Mouse (Mus musculus): ENCODE results near the gene Dsp.

Gene Dsp

GRCm38 (mm10) chr13:38151069-38151588 lies at the start of gene Dsp:
TSS of gene Dsp (plus strand) at chr13:38151294.
- in situ Hi-C loops (cut with MboI, MseI) = no loop called here

GRCm38 (mm10) chr13:38103406-38103805 lies 47.7 kb upstream of the Dsp start:
- in situ Hi-C loops (cut with MboI, MseI) = no loop called here

DNA sequence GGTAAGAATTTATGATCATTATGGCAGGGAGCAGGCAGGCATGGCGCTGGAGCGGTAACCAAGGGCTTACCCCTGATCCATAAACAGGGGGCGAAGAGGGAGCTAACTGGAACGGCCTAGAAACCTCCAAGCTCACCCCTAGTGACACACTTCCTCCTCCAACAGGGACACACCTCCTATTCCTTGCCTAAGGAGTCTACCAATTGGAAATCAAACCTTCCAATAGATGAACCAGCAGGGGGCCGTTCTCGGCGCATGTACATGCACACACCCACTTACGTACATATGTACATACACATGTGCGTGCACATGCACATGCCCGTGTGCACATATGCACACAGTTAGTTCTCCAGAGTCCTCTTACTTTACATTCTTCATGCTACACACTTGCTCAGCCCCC lies 46.6 kb upstream of the Dsp start:
- in situ Hi-C loops (cut with MboI, MseI) = no loop called here

DNA sequence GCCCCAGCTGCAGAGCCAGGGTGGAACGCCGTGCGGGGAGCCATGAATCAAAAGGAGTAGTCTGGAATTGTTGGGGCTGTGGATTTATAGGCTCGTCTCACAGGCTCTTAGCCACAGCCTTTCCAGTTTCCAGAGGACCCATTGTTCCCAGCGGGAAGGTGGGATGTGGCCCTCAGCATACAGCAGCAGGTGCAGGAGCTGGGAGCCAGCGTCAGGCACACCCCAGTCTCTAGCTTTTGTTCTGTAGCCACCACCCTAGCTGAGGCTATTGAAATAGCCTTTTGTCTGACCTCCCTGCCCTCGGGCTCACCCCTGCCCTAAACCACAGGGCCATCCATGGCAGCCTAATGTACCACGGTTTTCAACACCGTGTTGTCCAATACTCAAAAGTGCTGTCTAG lies 42.0 kb upstream of the Dsp start:
- in situ Hi-C loops (cut with MboI, MseI) = no loop called here

GRCm38 (mm10) chr13:38122321-38122720 lies 28.8 kb upstream of the Dsp start:
- in situ Hi-C loops (cut with MboI, MseI) = no loop called here

- in situ Hi-C loops (cut with MboI, MseI) = no loop called here
These were observed 27.4 kb upstream of the Dsp start for GRCm38 (mm10) chr13:38123666-38124065.

GRCm38 (mm10) chr13:38127683-38128082 lies 23.4 kb upstream of the Dsp start:
- in situ Hi-C loops (cut with MboI, MseI) = no loop called here

- in situ Hi-C loops (cut with MboI, MseI) = no loop called here
These were observed 22.8 kb upstream of the Dsp start for GRCm38 (mm10) chr13:38128246-38128645.

DNA sequence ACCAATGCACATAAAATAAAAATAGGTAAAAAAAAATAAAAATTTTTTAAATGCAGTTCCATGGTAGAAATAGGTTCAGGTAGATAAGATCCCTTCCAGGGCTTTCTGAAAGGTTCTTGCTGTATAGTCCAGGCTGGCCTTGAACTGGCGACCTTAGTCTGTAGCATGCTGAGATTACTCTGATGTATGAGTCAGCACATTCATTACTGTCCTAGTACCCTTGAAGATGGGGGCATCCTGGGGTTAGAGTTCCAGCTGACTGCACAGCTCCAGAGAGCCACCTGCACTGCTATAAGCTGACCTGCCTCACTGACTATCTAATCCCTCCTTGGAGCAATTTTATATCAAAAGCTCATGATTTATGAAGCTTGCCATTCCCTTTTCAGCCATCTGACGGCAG lies 21.6 kb upstream of the Dsp start:
- in situ Hi-C loops (cut with MboI, MseI) = no loop called here

DNA sequence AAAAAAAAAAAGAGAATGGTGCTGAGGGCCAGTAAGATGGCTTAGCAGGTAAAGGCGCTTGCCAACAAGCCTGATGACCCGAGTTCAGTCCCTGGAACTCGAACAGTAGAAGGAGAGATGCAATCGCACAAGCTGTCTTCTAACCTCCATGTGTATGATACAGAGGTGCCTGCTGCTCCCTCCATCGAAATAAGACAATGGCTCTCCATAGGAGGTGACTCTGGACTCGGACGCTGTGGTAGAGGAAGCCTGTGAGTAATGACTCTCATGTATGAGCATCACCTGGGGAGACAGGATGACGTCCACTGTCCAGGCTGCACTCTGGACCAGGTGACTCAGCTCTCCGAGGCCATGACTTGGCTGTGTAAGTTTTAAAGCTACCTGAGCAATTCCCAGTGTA lies 21.0 kb upstream of the Dsp start:
- in situ Hi-C loops (cut with MboI, MseI) = no loop called here

DNA sequence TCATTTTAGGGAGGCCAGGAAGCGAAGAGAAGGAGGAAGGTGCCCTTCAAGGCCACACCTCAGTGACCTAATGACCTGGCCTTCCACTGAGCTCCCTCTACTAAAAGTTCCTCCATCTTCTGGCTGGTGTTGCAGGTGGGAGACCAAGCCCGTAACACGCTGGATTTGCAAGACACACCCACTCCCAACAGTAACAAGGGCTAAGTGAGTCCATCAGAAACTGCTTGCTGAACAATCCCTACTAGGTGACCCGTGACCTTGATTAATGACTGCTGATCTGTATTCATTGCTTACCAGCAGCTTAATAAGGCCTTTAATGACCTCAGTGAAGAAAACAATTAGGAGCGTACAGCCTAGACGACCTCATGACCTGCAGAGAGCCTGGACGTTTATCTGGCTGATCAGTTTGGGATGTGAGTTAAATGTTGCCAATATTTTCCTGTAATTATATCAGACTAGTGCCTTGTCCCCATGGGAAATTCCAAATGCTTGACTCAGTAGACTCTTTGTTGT lies 18.0 kb upstream of the Dsp start:
- in situ Hi-C loops (cut with MboI, MseI) = no loop called here

GRCm38 (mm10) chr13:38140521-38140920 lies 10.6 kb upstream of the Dsp start:
- in situ Hi-C loops (cut with MboI, MseI) = loop anchor here (5.0 kb wide), 1 partner anchor 827 kb away; no protein-coding TSS in a partner anchor

DNA sequence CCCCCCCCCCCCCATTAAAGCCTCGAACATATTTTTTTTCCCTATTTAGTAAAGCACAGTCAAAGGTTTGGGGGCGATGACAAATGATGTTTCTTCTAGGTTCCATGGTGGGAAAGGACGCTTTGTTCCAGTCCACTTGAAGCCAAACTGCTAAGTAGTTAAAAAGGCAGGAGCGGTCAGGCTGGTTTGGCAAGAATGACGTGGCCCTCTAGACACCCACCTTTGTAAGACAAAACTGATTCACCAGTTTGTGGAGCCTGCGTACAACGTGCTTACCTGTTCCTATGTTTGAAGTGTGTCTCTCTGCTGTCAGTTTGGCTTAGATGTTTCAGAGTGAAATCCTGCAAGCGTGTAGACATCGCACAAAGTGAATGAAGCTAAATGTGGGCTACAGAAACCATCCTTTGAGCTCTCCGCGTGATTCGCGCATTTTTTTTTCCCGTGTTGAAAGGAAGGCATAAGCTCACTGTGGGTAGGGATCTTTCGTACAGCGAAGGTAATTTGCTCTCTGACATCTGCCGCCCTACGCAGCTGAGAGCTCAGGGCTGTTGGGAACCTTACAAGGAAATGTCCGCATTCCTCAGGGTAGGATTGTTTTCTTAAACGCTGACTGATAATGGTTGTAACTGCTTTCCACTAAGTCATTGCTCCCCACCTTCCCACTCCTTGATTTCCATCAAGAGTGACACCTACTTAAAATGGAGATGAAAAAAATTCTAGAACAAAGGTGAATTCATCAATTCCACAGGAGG lies 6.0 kb upstream of the Dsp start:
- in situ Hi-C loops (cut with MboI, MseI) = loop anchor here (5.0 kb wide), 1 partner anchor 822 kb away; no protein-coding TSS in a partner anchor

DNA sequence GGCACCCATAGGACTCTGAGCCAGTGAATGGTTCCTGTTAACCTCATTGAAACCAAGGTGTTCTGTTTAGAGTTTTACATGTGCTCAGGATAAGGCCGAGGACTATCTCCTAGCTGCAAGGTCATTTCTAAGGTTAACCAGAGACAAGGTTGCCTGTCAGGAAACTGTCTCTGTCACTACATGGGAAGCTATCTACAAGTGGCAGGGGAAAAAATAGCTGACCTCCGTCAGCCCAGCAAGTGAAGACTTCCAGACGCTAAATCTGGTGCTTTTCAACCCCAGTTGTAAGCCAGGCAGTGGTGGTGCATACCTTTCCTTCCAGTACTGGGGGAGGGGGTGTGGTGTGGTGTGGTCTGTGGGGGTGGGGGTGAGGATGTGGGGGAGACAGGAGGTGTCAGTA lies 2.7 kb upstream of the Dsp start:
- in situ Hi-C loops (cut with MboI, MseI) = no loop called here

DNA sequence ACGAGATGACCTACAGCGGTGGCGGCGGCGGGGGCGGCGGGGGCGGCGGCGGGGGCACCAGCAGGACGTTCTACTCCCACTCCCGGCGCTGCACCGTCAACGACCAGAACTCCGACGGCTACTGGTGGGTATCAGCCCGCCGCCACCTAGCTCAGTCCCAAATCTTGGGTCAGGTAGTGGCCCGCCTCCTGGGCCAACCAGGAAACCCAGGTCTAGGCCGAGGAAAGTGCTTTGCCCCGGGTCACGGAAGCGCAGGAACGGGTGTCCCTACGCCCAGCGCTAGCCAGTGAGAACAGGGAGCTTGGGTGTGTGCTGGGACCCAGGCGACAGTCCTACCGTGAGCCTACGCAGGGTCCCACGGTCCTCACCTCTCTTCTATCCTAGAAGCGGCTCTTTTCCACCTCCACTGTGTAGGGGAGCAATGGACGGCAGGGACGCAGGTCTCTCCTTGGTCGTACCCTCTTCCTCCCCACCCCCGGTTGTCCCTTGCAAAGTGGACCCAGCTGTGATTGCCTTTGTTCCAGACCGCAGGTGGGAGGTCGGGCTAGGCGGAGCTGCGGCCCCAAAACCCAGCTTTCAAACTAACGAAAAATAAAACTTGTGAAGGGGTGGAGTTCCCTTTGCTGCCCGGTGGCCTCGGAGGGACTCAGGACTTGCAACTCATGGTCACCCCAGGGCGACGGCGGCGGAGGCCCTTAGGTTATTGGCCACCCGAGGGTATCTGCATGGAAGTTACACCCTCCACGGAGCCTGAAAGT lies 756 bp downstream of the Dsp start:
- in situ Hi-C loops (cut with MboI, MseI) = no loop called here

- in situ Hi-C loops (cut with MboI, MseI) = no loop called here
These were observed 1.4 kb downstream of the Dsp start for GRCm38 (mm10) chr13:38152429-38153035.

- in situ Hi-C loops (cut with MboI, MseI) = no loop called here
These were observed 4.4 kb downstream of the Dsp start for GRCm38 (mm10) chr13:38155523-38155922.

DNA sequence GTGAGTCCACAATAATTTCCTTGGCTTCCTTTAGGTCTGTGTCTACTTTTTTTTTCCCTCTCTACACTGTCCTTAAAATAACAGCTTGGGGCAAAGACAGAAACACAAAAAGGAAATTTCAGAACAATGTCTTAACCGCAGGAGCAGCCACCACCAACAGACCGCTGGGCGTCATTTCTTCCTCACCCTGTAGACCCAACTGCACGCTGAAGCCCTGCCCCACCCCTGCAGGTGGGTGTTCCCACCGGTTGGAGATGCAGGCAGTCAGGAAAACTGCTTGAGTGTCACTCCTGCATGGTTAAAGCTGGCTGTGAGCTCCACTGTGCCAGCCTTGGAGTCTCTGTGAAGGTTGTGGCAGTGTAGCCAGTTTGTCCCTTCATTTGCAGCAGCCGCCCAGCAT lies 6.5 kb downstream of the Dsp start:
- in situ Hi-C loops (cut with MboI, MseI) = no loop called here

- in situ Hi-C loops (cut with MboI, MseI) = no loop called here
These were observed 10.9 kb downstream of the Dsp start for GRCm38 (mm10) chr13:38162002-38162401.

DNA sequence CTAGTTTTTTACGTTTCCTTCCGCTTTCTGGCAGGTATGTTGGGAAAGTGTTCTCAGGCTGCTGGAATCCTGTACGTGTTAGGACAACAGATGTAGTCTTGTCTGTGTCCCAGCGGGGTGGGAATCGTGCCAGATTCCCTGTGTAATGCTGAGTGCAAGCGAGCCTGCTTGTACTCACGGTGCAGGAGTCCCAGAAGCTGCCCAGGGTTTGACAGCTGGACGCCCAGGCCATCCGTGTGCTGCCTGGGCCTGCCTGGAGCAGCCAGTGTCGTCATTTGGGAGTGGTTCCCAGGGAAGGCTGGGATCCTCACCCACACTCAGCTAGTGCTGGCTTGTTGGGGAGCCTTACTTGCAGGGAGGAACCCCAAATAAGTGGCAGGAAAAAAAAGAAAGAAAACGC lies 11.6 kb downstream of the Dsp start:
- in situ Hi-C loops (cut with MboI, MseI) = no loop called here

DNA sequence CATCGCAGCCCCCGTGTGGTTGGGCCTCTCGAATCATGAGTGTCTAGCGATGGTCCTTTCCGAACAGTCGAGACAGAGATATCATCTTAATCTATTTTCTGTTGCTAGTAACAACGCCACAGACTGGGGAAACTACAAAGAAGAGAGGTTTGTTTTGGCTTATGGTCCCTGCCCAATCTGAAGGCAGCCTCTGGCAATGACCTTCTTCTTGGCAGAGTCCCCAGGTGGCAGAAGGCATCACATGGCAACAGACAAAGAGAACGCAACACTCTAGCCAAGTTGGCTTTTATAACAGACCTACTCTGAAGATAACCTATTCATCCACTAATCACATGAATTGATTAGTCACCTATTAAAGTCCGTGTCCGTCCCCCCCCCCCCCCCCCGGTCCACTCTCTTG lies 13.8 kb downstream of the Dsp start:
- in situ Hi-C loops (cut with MboI, MseI) = no loop called here

- in situ Hi-C loops (cut with MboI, MseI) = no loop called here
These were observed 16.0 kb downstream of the Dsp start for GRCm38 (mm10) chr13:38167056-38167455.
